Mouse (Mus musculus) lung, adult 2 months (tissue): ENCODE measurements at regions not wholly inside any gene's neighbourhood (a gene's known extent, or its start where the extent isn't known, plus 50 kb on each side); places are given as distances from the start of the nearest gene placed in this dataset.

Experiments used
- CTCF ChIP-seq: fragments of 200-500 bp; IDR thresholded peaks from 2 replicates; pipeline ENCODE4 v1.5.1; 2011; ENCODE audit warnings: mild to moderate bottlenecking, low read length, control low read depth; ENCODE audit not compliant: insufficient read depth
- POLR2A ChIP-seq: fragments of 200-500 bp; IDR thresholded peaks from 2 replicates; pipeline ENCODE4 v1.6.1; 2011; ENCODE audit warnings: low read depth, mild to moderate bottlenecking, control low read depth, low read length, borderline replicate concordance; ENCODE audit errors: extremely low read depth

DNA sequence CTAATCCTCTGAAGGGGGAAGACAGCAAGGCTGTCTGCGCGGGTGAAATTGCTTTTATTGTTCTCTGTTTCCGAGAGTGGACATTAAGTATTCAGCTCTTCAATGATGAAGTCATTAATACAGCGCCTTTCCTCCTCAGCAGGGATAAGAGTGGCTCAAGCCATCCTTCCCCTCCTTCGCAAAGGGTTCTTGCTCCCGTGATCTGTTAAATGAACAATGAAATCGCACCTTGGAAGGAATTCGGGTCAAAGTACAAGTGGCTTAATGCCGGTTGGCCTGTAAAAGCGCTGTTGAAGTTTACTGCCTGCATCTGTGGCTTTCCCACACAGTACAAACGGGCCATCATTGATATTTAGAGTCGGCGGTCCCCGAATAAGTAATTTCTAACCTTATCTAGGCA lies 63.3 kb upstream of the Zdhhc17 start:
- TF ChIP-seq CTCF, result no peak
- TF ChIP-seq POLR2A, result no peak
